Mouse (Mus musculus) MN1 (cell line): ENCODE measurements around the gene Atf7ip.

Experiments used
- DNase-seq: peaks from one replicate; pipeline ENCODE4 v3.0.0-alpha.2; 2016; ENCODE audit warnings: low spot score

Gene Atf7ip

GRCm38 (mm10) chr6:136522658-136523057 is 16.7 kb downstream of the Atf7ip start:
- DNase-seq = no peak

- DNase-seq = no peak
Observed at GRCm38 (mm10) chr6:136524751-136525150, 18.8 kb downstream of the Atf7ip start.

GRCm38 (mm10) chr6:136525567-136525966 is 19.6 kb downstream of the Atf7ip start:
- no peak for DNase-seq

- DNase-seq = no peak
Observed at GRCm38 (mm10) chr6:136529156-136529555, 23.2 kb downstream of the Atf7ip start.

- peak; percentile 35 for DNase-seq
Observed at GRCm38 (mm10) chr6:136531792-136532230, 25.8 kb downstream of the Atf7ip start.

- peak; percentile 95 for DNase-seq
Observed at GRCm38 (mm10) chr6:136532535-136533291, 26.7 kb downstream of the Atf7ip start.

GRCm38 (mm10) chr6:136533804-136534203 is 27.8 kb downstream of the Atf7ip start:
- no peak for DNase-seq

GRCm38 (mm10) chr6:136534444-136534843 is 28.5 kb downstream of the Atf7ip start:
- no peak for DNase-seq

- peak; percentile 39 for DNase-seq
Observed at GRCm38 (mm10) chr6:136535176-136535575, 29.2 kb downstream of the Atf7ip start.

GRCm38 (mm10) chr6:136536121-136536520 is 30.2 kb downstream of the Atf7ip start:
- DNase-seq = no peak

GRCm38 (mm10) chr6:136541350-136541749 is 35.4 kb downstream of the Atf7ip start:
- DNase-seq = no peak

- no peak for DNase-seq
Observed at GRCm38 (mm10) chr6:136542105-136542504, 36.1 kb downstream of the Atf7ip start.

- DNase-seq = peak; percentile 83
Observed at GRCm38 (mm10) chr6:136543164-136543563, 37.2 kb downstream of the Atf7ip start.

- DNase-seq = no peak
Observed at GRCm38 (mm10) chr6:136545284-136545870, 39.4 kb downstream of the Atf7ip start.

- DNase-seq = no peak
Observed at GRCm38 (mm10) chr6:136546286-136546685, 40.3 kb downstream of the Atf7ip start.

GRCm38 (mm10) chr6:136546987-136547386 is 41.0 kb downstream of the Atf7ip start:
- no peak for DNase-seq

GRCm38 (mm10) chr6:136548041-136548770 is 42.2 kb downstream of the Atf7ip start:
- peak; percentile 83 for DNase-seq

GRCm38 (mm10) chr6:136548796-136549195 is 42.8 kb downstream of the Atf7ip start:
- peak; percentile 38 for DNase-seq

- no peak for DNase-seq
Observed at GRCm38 (mm10) chr6:136549606-136550005, 43.6 kb downstream of the Atf7ip start.

GRCm38 (mm10) chr6:136550596-136551304 is 44.8 kb downstream of the Atf7ip start:
- DNase-seq = peak; percentile 91

GRCm38 (mm10) chr6:136551550-136552109 is 45.7 kb downstream of the Atf7ip start:
- no peak for DNase-seq

GRCm38 (mm10) chr6:136553156-136553555 is 47.2 kb downstream of the Atf7ip start:
- DNase-seq = no peak
